Mouse (Mus musculus) left cerebral cortex, postnatal 25 days (tissue): ENCODE results near the gene Poc1b. TPM values are rescaled to one million over a fixed set of nuclear protein-coding genes. Genes with fewer than 3 reads are reported as not detected.
"Not testable (repeated sequence)": the region's sequence is repeated elsewhere in the genome, so short reads cannot be mapped to it uniquely, and the experiment has no call there.

ENCODE experiments used
- DNase-seq, 2 experiments: peaks; one replicate each; pipeline ENCODE4 v3.0.0; 2022; ENCODE audit warnings: low spot score in 2 of 2, mixed read lengths in 1 of 2
- intact Hi-C: fragments of 180-260 bp; cut with DNase I; formaldehyde crosslinking; loops from one replicate; pipeline ENCODE4 v1.15.1; 2025
- total RNA-seq, 2 experiments: library from RNA; stranded (reverse); gene quantifications; 2 replicates each; pipeline ENCODE4 v1.2.3; 2021

Gene Poc1b
- total RNA-seq, 2 experiments from 2014 or later: 7.8 to 8.3 TPM

DNA sequence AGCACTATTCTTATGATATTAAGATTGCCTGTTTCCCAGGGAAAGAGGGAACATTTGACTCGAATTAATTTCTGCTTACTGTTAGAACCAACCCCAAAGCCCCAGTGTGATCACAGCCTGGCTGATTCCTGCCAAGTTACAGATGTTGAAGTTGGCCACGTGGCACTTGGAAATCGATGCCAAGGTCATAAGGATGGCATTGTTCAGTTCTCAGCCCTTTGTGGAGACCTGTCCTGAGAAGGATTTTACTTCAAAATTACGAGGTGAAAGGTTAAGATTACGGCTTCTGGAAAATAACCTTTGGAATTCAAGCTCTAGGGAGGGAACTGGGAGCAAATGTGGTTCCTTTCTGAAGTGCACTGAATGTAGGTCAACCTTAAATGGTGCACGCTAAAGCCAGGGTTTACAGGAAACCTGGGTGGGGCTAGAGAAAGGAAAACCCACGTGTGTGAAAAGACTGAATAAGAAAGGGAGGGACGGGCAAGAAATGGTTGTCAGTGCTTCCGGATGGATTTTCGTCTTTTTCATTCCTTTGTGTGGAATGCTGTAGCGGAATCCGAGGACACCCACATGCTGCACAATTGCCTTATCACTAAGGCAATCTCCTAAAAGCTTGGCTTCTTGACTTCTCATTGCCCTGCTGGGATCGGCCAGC lies 102.4 kb downstream of the Poc1b start:
- intact Hi-C loops: no loop called here
- no peak for DNase-seq

DNA sequence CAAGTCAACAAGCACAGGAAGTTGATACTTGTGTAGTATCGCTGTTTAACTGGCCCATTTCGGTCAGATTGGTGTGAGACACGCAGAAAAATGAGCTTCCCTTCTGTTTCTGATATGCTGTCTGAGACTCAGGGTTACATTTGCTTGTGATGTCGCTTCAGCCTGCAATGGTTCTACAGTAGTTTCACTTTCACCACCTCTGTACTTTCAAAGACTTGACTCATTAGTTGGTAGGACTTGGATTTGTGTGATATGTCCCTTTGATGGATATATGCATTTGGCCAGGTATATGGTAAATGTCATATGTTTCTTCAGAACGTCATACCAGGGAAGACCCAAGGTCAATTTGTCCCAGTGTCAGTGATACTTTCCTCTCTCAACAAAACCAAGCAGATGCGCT lies 104.2 kb downstream of the Poc1b start:
- intact Hi-C loops: no loop called here
- DNase-seq: no peak

DNA sequence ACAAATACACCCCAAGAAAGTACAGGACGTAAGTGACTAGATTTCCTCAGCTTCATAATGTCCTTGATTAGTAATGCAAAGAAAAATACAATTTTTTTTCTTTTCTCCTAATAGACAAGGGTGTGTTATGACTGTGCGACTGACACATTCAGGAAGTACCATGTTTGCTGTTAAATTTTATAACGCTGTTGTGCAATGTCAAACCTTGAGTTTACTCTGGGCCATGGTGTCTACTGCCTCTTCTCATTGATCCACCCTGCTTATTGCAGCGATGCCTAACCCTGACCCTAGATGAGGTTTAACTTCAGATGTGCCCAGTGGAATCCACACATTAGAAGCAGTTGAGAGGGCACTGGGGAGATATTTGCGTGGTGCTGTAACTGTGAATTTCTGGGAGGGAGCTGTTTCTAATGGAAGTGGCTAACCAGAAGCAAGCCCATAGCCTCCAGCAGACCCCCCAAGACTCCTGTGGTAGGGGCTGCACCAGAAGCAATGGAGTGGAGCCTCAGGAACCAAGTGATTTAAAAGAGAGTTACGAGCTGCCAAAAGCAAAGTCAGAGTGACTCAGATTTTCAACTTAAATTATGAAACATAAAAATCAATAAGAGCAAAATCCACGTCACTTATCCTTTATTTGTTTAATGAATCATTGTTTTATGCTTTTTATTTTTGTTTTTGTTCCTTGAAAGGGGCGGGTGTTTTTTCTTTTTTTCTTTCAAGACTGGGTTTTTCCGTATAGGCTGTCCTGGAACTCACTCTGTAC lies 104.8 kb downstream of the Poc1b start:
- intact Hi-C loops: no loop called here

DNA sequence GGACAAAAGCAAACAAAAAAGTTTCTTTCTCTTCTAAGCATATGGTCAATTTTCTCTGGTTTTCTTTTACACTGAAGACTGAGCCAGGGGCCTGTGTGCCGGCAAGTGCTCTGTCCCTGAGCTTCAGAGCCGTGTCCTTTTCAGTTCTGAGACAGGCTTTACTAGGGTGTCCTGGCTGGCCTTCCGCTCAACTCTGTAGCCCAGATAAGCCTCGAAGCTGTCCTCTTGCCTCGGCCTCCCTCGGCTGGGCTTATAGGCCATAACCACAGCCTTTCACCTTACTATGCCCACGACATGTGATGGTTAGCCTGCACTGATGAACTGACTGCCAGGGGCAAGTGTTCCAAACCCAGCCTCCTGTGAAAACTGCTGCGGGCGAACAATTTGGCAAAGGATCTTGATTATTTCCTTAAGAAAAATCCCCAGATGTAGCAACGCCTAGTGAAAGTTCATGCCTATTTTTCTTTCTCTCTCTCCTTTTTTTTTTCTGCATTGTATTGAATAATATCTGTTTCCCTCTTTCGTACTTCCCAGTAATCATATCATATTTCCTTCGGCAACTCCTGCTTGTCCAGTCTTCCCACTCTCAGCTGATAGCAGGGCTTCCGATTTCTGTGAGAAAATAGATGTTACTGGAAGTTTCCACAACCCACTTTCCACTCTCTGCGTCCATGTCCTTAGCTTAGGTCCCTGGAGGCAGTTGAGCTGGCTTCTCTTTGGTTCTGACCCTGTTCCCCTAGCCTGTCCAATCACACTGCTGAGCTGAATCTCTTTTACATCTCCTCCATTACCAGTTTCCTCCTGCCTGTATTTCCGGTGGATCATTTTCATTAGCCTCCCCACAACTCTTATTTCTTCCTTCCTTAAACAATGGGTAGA lies 107.8 kb downstream of the Poc1b start:
- intact Hi-C loops: no loop called here
- no peak for DNase-seq

More for the DNA sequence above, 104.8 kb downstream of the Poc1b start:
- no peak for DNase-seq

DNA sequence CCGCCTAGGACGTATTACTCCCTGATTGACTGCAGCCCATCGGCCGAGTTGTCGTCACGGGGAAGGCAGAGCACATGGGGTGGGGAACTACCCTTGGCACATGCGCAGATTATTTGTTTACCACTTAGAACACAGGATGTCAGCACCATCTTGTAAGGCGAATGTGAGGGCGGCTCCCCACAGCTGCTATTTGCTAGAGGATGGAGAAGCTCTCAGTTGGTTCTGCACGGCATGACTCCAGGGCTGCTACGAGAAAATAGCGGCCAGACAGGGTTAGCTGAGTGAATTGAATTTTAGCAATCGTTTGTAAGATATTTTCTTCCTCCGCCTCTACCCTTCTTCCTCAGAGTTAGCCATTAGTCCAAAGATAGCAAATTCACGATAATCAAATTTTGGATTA lies 109.7 kb downstream of the Poc1b start:
- not testable (repeated sequence) for DNase-seq

DNA sequence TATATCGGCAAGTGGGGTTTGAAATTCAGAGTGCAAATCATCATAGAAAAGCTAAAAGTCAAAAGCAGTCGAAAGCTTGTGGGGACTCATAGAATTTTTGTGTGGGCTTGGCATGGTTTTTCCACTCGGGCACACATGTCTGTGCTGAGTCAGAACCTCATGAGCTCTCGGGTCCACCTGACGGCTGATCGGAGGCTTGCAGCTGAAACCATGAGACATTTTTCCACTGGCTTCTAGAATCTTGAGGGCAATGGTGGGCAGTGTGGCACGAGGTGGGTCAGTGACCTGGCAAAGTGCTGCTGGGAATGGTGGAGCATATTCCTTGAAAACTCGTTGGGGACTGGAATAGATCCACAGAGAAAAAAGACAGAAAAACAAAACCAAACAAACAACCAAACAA lies 114.7 kb downstream of the Poc1b start:
- DNase-seq: no peak
- intact Hi-C loops: loop anchor here (5.0 kb wide), 1 partner anchor 34 kb away; no protein-coding TSS in a partner anchor

More for the DNA sequence above, 109.7 kb downstream of the Poc1b start:
- intact Hi-C loops: not testable (repeated sequence)

DNA sequence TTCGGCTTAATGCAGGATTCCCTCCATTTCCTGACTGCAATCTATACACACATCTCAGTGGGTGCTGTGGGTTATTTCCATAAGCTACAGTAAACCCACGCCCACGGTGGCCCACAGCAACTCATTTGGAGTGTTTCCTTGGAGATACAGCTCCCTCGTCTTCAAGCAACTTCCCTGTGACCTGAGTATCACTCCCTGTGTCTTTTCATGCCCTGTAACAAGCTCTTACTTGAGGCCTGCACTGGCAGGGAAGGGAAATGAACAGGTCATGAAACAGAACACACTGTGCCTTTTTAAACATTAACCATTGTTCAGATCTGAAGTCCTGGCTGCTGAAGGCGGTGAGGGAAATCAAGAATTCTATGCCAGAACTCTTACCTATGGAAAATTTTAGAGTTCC lies 115.9 kb downstream of the Poc1b start:
- intact Hi-C loops: loop anchor here (5.0 kb wide), 1 partner anchor 35 kb away; no protein-coding TSS in a partner anchor
- DNase-seq: peak; percentile 30 to 83

DNA sequence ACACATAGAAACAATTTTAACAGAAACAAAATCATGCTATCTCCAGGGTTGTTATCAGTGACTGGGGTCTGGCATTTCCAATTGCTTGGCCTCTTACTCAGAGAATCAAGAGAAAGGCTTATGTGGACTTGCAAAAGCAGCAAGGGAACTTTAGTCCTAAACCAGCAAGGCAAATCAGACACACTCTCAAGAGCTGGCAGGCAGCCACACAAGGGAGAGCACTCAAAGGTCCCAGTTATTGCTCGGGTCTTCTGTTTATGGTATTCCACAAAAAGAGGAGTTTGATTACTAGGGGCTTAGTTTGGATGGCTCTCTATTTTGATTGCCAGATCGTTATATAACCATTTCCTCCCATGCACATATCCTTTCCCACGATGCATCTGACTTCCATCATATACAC lies 117.4 kb downstream of the Poc1b start:
- intact Hi-C loops: loop anchor here (5.0 kb wide), 1 partner anchor 37 kb away; no protein-coding TSS in a partner anchor
- DNase-seq: no peak

DNA sequence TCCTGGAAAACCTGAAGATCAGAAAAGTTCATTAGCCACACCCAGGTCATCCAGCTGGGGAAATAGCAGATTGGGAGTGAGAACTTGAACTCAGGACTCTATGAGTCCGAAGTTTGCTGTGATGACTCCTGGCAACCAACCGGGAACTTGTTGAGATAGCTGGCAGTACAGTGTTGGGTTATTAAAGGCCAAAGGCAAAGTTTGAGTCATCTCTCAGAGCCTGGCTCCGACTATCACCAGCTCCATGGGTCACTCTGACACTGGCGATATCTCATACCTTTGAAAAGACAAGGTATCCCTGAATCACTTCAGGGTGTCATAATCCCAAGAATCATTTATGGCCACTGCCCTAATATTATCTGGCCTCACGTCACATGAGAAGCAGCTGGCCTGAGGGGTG lies 119.9 kb downstream of the Poc1b start:
- intact Hi-C loops: no loop called here
- no peak for DNase-seq

DNA sequence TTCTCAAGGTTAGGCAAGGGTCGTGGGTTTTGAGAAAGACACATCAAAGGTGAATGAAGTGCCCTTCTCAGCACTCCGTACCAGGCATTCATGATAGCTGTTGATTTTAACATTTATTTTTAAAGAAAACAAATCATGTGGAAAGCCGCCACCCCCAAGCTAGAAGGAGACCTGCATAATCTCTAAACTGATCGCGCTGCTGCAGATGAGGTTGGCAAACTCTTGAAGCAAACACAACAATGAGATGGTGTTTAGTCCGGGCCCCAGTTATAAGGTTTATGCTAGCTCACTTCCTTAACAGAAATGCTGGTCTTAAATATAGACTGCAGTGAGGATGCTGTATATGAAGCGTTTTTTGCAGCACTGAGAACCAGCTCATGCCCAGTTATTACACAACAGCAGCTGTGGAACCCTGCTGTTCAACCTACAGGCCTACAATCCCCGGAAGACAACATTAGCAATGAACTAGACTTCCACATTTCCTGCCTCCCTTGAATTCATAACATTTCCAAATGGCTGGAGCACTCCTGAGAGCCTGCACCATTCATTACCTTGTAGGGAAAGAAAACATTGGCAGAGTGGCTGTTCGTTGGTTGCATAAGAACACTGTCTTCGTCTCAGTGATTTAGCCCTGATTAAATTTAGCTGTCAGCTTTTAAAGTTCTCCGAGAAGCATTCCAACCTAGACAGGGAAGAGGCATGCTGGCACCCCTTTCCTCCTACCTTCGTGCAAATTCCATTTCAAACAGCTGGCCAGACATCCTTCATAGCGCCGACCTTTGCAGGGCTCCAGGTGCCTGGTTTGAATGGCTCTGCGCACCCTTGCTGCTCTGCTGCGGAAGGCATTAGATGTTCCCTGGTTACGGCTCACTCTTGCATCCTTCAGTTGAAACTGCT lies 121.4 kb downstream of the Poc1b start:
- intact Hi-C loops: no loop called here
- DNase-seq: peak; percentile 48 to 78

DNA sequence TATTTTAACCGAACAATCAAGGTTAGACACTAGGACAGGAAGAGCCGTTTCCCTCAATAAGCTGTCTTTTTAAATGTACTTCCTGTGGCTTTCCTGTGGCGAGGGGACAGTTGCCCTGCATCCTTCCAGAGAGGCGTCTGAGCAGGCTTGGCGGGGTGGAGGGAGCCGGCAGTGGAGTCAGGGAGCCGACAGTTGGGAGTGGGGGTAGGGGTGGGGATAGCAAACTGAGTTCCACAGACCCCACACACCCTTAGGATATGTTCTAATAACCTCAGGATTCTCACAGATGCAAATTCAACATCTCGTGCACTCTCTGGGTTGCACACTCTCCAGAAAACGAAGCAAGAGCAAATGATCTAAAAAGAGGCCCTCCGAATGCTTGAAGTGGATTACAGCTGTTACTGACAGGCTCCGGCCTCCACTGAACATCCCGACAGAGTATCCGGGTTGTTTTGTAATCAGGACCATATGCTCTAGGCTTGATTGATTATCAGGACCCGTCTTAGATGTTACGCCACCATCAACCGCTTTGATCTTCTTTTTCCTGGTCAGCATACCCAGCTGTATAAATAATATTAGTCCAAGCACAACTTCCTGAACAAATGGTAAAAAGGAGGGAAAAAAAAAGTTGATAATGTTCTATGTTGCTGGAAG lies 122.3 kb downstream of the Poc1b start:
- DNase-seq: no peak
- intact Hi-C loops: no loop called here

DNA sequence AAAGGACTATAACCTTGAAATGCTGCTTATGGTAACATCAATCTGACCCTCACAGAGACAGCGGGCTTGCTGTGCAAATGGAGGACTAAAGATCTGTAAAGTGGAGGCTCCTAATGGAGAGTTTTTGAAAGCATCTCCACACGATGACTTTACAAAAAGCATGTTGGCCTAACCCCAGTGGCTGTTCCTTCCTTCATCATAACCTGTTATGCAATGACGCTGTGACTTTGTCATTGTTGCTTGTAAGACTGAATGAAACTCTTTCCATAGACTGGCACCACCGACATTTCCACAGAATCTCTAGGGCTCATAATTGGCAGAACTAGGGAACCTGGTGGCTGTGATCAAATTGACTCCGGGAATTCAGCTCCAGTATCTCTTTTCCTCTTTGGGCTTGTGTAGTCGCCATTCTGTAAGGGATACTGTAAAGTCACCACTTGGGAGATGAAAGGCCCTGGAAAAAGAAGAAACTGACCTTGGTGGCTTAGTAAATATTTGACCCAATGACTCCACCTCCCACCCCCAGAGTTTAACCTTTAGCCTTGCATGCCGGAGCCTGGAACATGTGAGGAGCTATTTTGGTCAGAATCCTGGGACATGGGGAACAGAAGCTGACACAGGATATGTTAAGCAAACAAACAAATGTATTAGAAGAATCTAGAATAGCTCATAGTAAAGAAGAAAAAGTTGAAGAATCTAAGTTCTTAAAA lies 125.8 kb downstream of the Poc1b start:
- intact Hi-C loops: no loop called here
- no peak for DNase-seq

DNA sequence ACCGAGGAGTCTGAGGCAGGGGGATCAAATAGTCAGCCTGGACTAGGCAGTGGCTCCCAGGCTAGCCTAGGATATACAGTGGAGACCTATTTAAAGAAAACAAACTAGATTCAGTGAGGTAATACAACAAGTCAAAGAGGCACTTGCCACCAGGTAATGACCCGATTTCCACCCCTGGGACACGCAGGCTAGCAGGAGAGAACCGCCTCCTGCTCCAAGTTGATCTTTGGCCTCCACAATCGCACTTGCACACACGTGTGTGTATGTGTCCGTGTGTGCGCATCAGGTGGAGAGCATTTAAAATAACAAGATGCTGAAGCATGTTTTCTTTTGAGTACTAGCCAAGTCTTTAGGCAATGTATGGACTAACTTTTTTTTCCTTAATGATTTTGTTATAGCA lies 127.5 kb downstream of the Poc1b start:
- intact Hi-C loops: no loop called here
- DNase-seq: no peak

DNA sequence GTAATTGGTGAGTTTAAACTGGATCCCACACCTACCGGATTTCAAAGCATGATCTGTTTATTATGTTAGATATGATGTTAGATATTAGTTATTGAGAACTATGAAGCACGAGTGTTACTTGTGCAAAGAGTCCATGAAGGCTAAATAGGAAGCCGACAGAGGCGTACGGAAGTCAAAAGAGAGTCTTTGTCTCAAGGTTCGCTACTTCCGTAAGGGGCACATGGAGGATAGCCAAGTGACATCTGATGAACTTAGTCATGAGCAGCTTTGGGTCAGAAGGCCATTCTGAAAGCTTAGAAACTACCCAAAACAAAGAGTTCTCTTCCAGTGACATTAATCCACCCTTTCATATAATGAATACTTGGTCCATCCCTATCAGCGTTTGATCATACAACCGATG lies 128.2 kb downstream of the Poc1b start:
- DNase-seq: no peak
- intact Hi-C loops: no loop called here

DNA sequence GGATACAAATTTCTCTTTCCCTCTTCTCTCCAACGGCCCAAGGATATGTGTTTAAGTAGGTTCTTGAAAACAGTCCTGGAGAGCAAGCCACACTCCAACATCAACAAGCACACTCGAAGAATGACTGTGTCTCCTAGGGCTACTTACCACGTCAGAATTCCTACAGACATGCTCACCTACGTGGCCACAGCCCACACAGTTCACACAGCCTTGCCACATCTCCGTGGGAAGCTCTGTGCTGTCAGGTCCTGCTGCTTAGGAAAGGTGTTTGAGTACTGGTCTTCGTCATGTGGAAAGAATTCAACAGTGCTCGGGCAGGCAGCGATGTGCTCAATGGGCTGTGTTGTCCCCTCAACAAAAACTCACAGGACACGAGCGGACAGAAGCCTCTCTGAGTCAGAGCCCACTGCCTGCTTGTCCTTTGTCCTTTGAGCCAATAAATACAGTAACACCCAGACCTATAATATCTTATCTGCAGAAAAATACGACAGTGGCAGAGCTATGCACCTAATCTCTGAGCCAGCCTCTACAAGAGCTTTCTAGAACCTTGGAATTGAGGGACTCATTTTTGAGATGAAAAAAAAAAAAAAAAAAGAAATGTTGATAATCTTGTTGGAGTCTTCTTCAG lies 130.5 kb downstream of the Poc1b start:
- no peak for DNase-seq
- intact Hi-C loops: no loop called here

DNA sequence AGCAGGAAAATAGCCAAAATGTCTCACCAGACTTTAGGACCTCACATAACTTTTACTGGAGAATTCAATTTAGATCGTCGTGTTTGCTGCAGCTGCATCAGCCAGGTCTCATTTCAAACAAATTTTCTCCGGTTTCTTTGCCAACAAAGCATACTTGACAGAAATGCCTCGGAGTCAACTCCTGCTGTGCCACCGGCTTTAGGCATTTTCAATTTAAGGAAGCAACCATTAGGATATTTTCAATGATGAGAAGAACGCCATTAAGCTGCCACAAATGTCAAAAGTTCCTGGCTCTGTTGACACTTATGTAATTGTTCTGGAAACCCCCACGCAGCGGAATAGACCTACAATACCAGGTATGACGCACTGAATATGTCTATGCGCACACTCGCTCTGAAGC lies 131.7 kb downstream of the Poc1b start:
- intact Hi-C loops: no loop called here
- DNase-seq: no peak

DNA sequence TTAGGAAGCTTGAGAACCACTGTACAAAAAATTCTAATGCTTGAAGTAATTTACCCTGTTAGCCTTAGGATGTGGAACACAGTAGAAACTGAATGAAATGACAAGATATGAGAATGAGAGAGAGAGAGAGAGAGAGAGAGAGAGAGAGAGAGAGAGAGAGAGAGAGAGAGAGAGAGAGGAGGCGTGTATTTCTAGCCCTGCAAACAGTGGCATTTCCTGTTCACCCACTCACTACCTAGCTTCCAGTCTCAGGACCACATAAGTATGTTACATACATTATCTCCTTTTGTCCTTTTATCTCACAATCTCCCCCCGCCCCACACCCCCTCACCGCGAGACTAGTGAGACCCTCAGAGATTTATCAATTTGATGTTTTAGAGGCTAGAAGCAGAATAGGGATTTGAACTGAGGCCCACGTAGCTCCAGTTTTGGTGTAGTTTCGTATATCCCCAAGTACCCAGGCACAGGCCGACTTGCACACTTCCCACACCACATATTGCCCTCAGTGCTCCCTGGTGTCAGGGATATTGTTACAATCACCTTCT lies 134.5 kb downstream of the Poc1b start:
- DNase-seq: no peak
- intact Hi-C loops: loop anchor here (5.0 kb wide), 1 partner anchor 69 kb away; no protein-coding TSS in a partner anchor
